Comparison of ENCODE assay signal across 8 mouse cellular contexts in the genomic region with DNA sequence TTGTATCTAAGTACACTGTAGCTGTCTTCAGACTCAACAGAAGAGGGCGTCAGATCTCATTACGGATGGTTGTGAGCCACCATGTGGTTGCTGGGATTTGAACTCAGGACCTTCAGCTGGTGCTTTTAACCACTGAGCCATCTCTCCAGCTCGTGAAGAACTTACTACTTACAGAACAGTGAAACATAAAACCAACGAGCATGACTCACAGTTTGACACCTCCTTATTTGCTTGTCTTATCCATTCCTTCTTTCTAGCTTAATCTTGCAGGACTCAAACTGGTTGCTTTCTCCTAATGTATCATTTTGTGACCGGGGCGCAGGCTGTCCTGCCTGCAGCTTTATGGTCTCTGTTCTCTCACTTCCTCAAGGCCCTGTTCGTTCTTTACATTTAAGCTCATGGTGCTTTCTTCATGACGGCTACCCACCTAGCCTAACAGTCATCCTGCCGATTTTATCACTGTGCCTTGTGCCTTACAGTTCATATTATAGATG. TPM values are rescaled to one million over a fixed set of nuclear protein-coding genes. Genes with fewer than 3 reads are reported as not detected.
DNase-seq lines count a peak whose midpoint lies in the region; ATAC-seq lines count a peak whose summit lies in the region.

No protein-coding gene starts in this region.

- 0 out of 2 replicates have a peak overlapping the region, but pooled peaks have one; percentile 96 for H3K27ac ChIP-seq in heart, embryonic 15.5 days
- peak overlapping the region; percentile 100 for H3K27ac ChIP-seq in liver, embryonic 15.5 days (replicated peaks)

- H3K9me3 ChIP-seq in heart, embryonic 15.5 days (replicated peaks) = no peaks in the 10 kb centered on the region
- H3K9me3 ChIP-seq in liver, embryonic 15.5 days (replicated peaks) = no peaks in the 10 kb centered on the region

- no peaks in the 10 kb centered on the region for H3K27me3 ChIP-seq in heart, embryonic 15.5 days
- H3K27me3 ChIP-seq in liver, embryonic 15.5 days = no peaks in the 10 kb centered on the region

- peaks cover 15% of the 10 kb centered on the region; the same call in 1 of the 2 replicates for H3K4me1 ChIP-seq in heart, embryonic 15.5 days (replicated peaks)
- peaks cover 30% of the 10 kb centered on the region for H3K4me1 ChIP-seq in liver, embryonic 15.5 days (replicated peaks)

- peak overlapping the region; percentile 66 for H3K4me2 ChIP-seq in heart, embryonic 15.5 days
- H3K4me2 ChIP-seq in liver, embryonic 15.5 days = peak overlapping the region; percentile 90

- peak overlapping the region; percentile 97 for H3K4me3 ChIP-seq in heart, embryonic 15.5 days
- peak overlapping the region; percentile 97 for H3K4me3 ChIP-seq in liver, embryonic 15.5 days (replicated peaks)

- 63% methylated on average over 9 of the region's 9 CpGs for WGBS in heart, embryonic 15.5 days
- 48% methylated on average over 9 of the region's 9 CpGs for WGBS in liver, embryonic 15.5 days (ENCODE audit: insufficient replicate concordance)

- intact Hi-C loops in heart, postnatal 36 days (cut with DNase I) = loop anchor here (5.0 kb wide), 1 partner anchor 175 kb away; no protein-coding TSS in a partner anchor

- no peak for DNase-seq in heart, postnatal 36 days
- peak; percentile 18 for DNase-seq in CD4-positive helper T cell, adult 2 months (ENCODE audit: low read depth, low spot score)
- DNase-seq in ovary, postnatal 10 days (ENCODE audit: low spot score) = no peak

- ATAC-seq in heart, embryonic 15.5 days (replicated peaks; ENCODE audit: insufficient number of reproducible peaks, insufficient read depth, low FRiP score, low read depth) = no peak
- ATAC-seq in erythroid progenitor cell, adult 5-6 weeks (replicated peaks; ENCODE audit: low FRiP score, poor library complexity, severe bottlenecking) = peak; percentile 25; the same call in 1 of the 2 replicates
- ATAC-seq in liver, embryonic 15.5 days (ENCODE audit: insufficient read depth) = no peak
- no peak for ATAC-seq in cerebellum, adult (ENCODE audit: insufficient number of reproducible peaks, low FRiP score, low TSS enrichment)
- no peak for ATAC-seq in frontal cortex, adult (ENCODE audit: low TSS enrichment)

- H3K36me3 ChIP-seq in heart, embryonic 15.5 days = no peaks in the 10 kb centered on the region
- no peaks in the 10 kb centered on the region for H3K36me3 ChIP-seq in liver, embryonic 15.5 days (replicated peaks)

- no peak overlapping the region; the same call in 1 of the 2 replicates for H3K9ac ChIP-seq in heart, embryonic 15.5 days
- peak overlapping the region; percentile 75 for H3K9ac ChIP-seq in liver, embryonic 15.5 days

RNA-seq across cellular contexts. Expression of a gene that starts 8.1 kb away (rescaled TPM):
- 5.3 and 6.9 TPM in 2 replicates for polyA plus RNA-seq in heart, embryonic 15.5 days (2015; fragmentation: Nextera tagmentation; extraction: Ambion mirVana)
- 10 to 100 TPM; 14.5 to 16.1 TPM for total RNA-seq in heart, postnatal 36 days (2021)
- 31.4 and 36.9 TPM in 2 replicates for total RNA-seq in erythroid progenitor cell, adult 5-6 weeks (2015; ENCODE audit: low replicate concordance)
- 30.5 and 34.6 TPM in 2 replicates for total RNA-seq in erythroid progenitor cell, adult 5-6 weeks (2017; ENCODE audit: low replicate concordance)
- polyA plus RNA-seq in liver, embryonic 15.5 days (2015; fragmentation: Nextera tagmentation; extraction: Ambion mirVana) = 2.9 and 3.5 TPM in 2 replicates

RNA-seq across cellular contexts. Expression of a gene that starts 45.5 kb away (rescaled TPM):
- 34.5 and 34.7 TPM in 2 replicates for polyA plus RNA-seq in heart, embryonic 15.5 days (2015; fragmentation: Nextera tagmentation; extraction: Ambion mirVana)
- 10 to 100 TPM; 67.0 to 88.5 TPM for total RNA-seq in heart, postnatal 36 days (2021)
- 80.7 and 121 TPM in 2 replicates for total RNA-seq in erythroid progenitor cell, adult 5-6 weeks (2015; ENCODE audit: low replicate concordance)
- 79.4 and 101 TPM in 2 replicates for total RNA-seq in erythroid progenitor cell, adult 5-6 weeks (2017; ENCODE audit: low replicate concordance)
- polyA plus RNA-seq in liver, embryonic 15.5 days (2015; fragmentation: Nextera tagmentation; extraction: Ambion mirVana) = 40.8 and 41.9 TPM in 2 replicates
